Mouse (Mus musculus) layer of hippocampus, adult 9-10 months (tissue): ENCODE data around the gene Clmn.
"Not testable (repeated sequence)": the region's sequence is repeated elsewhere in the genome, so short reads cannot be mapped to it uniquely, and the experiment has no call there.

ENCODE experiments used
- DNase-seq: peaks from one replicate; pipeline ENCODE4 v3.0.0; 2022; ENCODE audit warnings: low spot score

The Clmn gene

GRCm38 (mm10) chr12:104751814-104752765, 112.8 kb downstream of the Clmn start, which contains the start of gene Dicer1:
Gene Dicer1 (minus strand): TSS chr12:104751952.
- peak; percentile 94 for DNase-seq

DNA sequence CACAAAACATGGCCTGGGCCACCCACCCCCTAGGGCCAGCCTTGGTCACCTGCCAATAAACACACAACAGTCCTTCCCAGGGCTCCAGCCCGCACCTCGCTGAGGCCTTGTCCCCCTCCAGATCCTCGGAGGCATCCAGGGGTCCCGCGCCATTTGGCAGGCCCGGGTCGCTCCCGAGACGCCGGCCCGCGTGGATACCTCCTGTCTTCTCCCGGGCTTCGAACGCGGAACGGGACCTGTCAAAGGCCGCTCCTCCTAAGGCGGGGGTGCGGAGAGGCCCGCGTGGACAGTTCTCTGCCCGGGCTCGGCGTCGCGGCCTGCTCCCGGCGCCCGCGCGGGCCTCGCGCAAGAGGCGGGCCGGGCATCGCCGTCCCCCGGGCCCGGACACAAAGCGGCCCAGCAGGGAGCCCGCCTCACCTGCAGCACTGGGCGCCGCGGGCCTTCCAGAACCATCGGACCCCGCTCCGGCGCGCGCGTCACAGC, 113.5 kb downstream of the Clmn start:
- no peak for DNase-seq

DNA sequence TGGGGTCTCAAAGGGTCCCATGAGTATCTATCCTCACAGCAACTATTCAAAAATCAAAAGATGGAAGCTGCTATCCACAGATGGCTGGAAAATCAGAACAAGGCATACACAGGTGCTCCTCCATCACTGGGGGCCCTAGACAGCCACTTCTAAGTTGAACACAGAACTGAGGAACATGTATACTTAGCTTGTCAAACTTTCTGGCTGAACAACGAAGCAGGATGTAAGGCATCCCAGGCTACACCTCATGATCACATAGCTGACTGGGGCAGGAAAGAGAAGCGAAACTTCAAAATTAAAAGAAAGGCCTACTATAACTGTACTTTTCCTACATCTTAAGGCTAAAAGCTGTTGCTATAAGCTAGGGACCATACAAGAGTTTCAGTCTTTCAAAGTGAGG, 115.9 kb downstream of the Clmn start:
- DNase-seq, result no peak

DNA sequence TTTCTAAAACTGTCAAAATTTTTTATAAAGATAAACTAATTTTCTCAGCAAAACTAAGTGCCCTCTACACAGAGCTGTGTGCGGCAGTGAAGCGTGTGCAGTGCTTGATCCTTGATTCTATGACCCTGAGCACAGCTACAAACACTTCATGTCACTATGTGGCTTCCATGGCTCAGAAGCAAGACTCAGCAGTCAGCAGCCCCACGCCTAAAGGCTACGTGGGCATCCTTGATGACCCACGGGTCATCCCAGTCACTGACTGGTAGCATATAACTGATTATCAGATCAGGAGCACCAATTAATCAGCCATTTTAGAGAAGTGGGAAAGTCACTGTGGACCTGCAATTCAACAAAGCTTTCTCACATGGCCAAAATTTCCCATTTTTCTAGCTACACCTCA, 117.6 kb downstream of the Clmn start:
- DNase-seq, result no peak

DNA sequence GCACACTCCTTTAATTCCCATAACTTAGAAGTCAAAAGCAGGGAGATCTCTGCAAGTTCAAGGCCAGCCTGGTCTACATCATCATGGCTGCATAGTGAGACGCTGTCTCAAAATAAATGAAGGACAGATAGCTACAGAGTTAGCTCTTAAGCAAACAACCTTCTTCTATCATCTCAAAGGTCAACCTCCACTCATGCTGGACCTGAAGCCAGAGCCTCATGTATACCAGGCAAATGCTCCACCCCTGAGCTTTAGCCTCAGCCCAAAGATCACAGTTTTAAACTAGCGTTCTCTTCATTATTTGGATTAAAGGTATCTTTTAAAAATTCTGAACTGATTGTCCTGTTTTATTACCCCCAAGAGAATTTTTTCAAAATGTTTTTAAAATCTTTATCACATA, 118.3 kb downstream of the Clmn start:
- no peak for DNase-seq

GRCm38 (mm10) chr12:104743687-104744086, 121.2 kb downstream of the Clmn start:
- DNase-seq, result no peak

DNA sequence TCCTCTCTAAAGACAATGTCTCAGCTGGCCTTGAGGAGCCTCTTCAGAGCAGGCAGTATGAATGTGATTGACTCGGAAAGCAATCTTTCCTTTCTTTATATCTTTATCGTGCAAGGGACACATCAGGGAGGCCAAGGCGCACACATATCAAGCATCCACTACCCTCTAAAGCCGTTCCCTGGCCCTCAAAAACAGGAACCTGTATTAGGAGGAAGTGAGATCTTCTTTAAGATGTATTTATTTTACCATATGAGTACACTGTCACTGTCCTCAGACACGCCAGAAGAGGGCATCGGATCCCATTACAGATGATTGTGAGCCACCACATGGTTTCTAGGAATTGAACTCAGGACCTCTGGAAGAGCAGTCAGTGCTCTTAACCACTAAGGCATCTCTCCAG, 122.6 kb downstream of the Clmn start:
- no peak for DNase-seq

DNA sequence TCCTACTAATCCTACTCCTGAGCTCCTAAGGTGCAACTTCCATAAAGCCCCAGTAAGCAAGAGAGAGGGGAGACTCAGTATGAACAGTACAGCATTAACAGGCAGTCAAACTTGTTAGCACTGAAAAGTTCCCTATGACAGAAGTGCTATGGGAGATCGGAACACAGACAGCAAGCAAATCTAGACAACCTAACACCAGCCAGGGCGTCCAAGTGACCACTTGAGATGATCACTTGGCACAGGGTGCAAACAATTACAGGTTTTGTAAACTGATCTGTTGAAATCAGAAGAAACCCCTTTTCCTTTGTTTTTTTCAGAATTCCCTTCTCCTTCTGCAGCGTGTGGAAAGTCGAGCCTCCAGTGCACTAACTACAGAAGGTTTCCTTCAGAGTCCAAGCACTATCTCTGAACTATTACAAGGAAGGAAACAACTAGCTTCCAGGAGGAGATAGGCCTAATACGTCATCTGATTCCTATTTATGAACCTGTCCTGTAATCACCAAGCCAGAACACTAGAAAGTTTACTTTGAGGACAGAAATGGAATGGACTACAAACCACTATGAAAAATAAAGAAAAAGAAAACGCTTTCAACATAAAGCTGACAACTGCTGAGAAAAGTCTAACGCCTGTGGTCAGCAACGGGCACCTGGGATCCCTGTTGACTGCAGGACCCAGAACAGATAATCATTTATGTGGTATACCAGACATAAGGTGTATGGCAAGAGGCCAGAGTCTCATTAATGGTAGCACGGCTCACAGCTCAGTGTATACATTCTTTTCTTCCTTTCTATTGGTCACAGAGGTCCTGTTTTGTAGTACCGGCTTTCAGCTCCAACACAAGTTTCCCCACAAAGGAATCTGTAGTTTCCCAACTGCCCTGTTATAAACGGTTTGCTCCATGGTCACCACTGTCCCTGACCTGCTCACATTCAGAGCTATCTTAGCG, 123.8 kb downstream of the Clmn start:
- DNase-seq, result no peak

DNA sequence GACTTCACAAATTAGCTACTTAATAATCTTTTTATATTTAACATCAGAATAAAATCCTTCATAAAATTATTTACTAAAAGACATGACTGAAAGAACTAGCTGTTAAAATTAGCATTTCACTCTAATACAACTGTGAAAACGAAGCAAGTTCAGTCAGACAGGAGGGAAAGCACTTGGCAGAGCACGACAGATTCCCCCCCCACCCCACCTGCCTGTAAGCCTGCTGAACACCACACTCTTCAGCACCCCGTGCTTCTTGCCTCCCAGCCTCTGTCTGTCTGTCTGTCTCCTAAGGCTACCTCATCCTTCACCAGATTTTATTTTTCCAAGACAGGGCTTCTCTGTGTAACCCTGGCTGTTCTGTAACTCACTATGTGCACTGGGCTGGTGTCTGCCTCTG, 125.9 kb downstream of the Clmn start:
- DNase-seq, result no peak

GRCm38 (mm10) chr12:104738446-104738845, 126.4 kb downstream of the Clmn start:
- DNase-seq, result no peak

GRCm38 (mm10) chr12:104737666-104738065, 127.2 kb downstream of the Clmn start:
- no peak for DNase-seq

- DNase-seq, result no peak
Measured at GRCm38 (mm10) chr12:104735993-104736395, 128.9 kb downstream of the Clmn start.

- DNase-seq, result no peak
Measured at GRCm38 (mm10) chr12:104733165-104733564, 131.7 kb downstream of the Clmn start.

DNA sequence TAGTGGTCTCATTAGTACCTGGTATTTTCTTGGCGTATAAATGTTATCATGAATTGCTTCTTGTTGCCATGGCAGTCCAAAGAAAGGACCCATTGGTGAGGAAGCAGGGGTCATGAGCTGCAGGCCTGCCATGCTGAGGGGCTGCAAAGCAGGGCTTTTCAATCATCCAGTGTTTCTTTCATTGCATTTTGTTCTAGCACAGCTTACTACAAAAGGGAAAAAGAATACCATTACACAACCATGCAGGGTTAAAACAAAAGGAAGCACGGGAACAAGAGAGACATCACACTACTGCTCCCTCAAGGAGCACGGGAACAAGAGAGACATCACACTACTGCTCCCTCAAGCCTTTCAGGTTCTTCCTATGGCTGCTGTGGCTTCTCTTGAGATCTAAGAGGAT, 133.1 kb downstream of the Clmn start:
- no peak for DNase-seq

DNA sequence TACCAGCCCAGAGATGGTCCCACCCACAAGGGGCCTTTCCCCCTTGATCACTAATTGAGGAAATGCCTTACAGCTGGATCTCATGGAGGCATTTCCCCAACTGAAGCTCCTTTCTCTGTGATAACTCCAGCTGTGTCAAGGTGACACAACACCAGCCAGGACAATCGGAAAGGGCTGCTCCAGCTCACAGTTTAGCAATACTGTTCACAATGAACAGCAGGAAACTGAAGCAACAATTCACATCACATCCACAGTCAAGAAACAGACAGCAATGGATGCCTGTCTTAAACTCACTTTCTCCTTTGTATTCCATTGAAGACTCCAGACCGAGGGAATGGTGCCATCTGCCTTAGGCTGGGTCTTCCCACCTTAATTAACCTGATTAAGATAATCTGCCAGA, 138.4 kb downstream of the Clmn start:
- DNase-seq, result not testable (repeated sequence)

DNA sequence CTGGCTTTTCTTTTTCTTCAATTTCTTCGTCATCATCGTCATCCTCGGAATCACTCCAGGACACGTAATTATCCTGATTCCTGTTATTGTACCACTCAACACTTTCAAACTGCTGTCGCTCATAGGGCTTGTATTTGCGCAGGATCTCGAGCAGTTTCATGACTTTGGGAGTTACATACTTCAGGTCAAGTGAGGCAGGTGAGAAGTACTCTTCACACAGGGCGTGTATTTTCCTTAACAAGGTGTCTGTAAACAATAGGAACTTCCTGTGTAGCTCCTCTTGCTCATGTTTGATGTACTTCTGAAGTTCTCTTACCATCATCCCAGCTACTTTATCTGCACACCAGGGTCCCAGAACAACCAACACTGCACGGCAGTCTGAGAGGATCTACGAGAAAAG, 142.8 kb downstream of the Clmn start:
- no peak for DNase-seq

GRCm38 (mm10) chr12:104721011-104721410, 143.9 kb downstream of the Clmn start:
- DNase-seq, result no peak

- DNase-seq, result no peak
Measured at GRCm38 (mm10) chr12:104718956-104719355, 145.9 kb downstream of the Clmn start.

DNA sequence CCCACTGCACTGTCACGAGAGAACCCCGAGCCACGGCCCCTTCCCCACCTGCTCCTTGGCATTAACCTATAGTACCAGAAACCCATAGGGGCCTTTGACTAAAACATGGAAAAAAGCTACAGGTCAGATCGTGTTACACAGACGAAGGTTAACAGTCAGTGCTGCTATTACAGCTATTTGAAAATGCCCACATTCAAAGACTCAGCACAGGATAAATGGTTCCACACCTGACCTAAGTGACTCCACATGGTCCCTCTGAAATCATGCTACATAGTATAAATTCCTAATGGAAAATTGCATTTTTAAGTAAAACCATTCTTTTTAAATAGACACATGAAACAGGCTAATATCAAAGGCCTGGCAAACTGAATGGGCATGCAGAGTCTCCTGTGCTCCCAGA, 148.5 kb downstream of the Clmn start:
- no peak for DNase-seq

- DNase-seq, result no peak
Measured at GRCm38 (mm10) chr12:104715453-104715852, 149.4 kb downstream of the Clmn start.
